Mouse (Mus musculus) left cerebral cortex, adult 6 months (tissue): ENCODE measurements around the gene Gmeb2. TPM values are rescaled to one million over a fixed set of nuclear protein-coding genes. Genes with fewer than 3 reads are reported as not detected.

Experiments used
- long read RNA-seq, 2 experiments: library from polyadenylated mRNA; unstranded; transcript quantifications; one replicate each; pipeline ENCODE4 v2.0.0; 2019 to 2020
- polyA plus RNA-seq: library from polyadenylated mRNA; unstranded; fragments of <200 nt; fragmentation: Nextera tagmentation; gene quantifications from 2 replicates; pipeline ENCODE4 v1.2.3, GENCODE M21; 2021

Gene Gmeb2
- polyA plus RNA-seq, result 1.7 and 4.5 TPM in 2 replicates
- long read RNA-seq, experiment 1, full-length matches to known transcripts, result 4 of 10 reads
- long read RNA-seq, experiment 1, partial matches to known transcripts, result 1 of 10 reads
- long read RNA-seq, experiment 1, other reads (novel, unspliced or antisense), result 5 of 10 reads
- long read RNA-seq, experiment 2, partial matches to known transcripts, result 1 of 3 reads
- long read RNA-seq, experiment 2, other reads (novel, unspliced or antisense), result 2 of 3 reads

GRCm38 (mm10) chr2:181287958-181288350 is at the start of gene Gmeb2:
Gene Gmeb2 (minus strand): TSS chr2:181288035.

GRCm38 (mm10) chr2:181319248-181320102 is 31.6 kb upstream of the Gmeb2 start, which contains the start of gene Rtel1:
Gene Rtel1 (plus strand): TSS chr2:181319739.

GRCm38 (mm10) chr2:181314080-181314810 is 26.4 kb upstream of the Gmeb2 start, which contains the start of gene Stmn3:
Gene Stmn3 (minus strand): TSS chr2:181314500.

GRCm38 (mm10) chr2:181241602-181242313 is 46.1 kb downstream of the Gmeb2 start, which contains the start of gene Helz2:
Gene Helz2 (minus strand): TSS chr2:181242027.

GRCm38 (mm10) chr2:181219538-181220216 is 68.2 kb downstream of the Gmeb2 start, which contains the start of gene Fndc11:
Gene Fndc11 (plus strand): TSS chr2:181220013.

GRCm38 (mm10) chr2:181213021-181213445 is 74.8 kb downstream of the Gmeb2 start, which contains the start of gene Srms:
Gene Srms (minus strand): TSS chr2:181213185.

GRCm38 (mm10) chr2:181202422-181202821 is 85.4 kb downstream of the Gmeb2 start, which contains the start of gene Ptk6:
Gene Ptk6 (minus strand): TSS chr2:181202789.

Other genes with a start within 250 kb of the Gmeb2 start
- gene Chrna4, start 244.5 kb downstream of the Gmeb2 start, polyA plus RNA-seq, result 15.1 and 25.9 TPM in 2 replicates
- gene Kcnq2, start 152.7 kb downstream of the Gmeb2 start, polyA plus RNA-seq, result 23.0 and 89.4 TPM in 2 replicates
- gene Eef1a2, start 131.0 kb downstream of the Gmeb2 start, polyA plus RNA-seq, result 219 and 425 TPM in 2 replicates
- 173 and 211 TPM in 2 replicates for gene Ppdpf, start 100.8 kb downstream of the Gmeb2 start, polyA plus RNA-seq
- gene Ptk6, start 85.2 kb downstream of the Gmeb2 start, polyA plus RNA-seq, result not detected in 2 replicates
- 0.08 and 0.12 TPM in 2 replicates for gene Srms, start 74.8 kb downstream of the Gmeb2 start, polyA plus RNA-seq
- 0.29 and 0.38 TPM in 2 replicates for gene Fndc11, start 68.0 kb downstream of the Gmeb2 start, polyA plus RNA-seq
- 0.16 and 0.29 TPM in 2 replicates for gene Helz2, start 46.0 kb downstream of the Gmeb2 start, polyA plus RNA-seq
- gene Stmn3, start 26.5 kb upstream of the Gmeb2 start, polyA plus RNA-seq, result 1,269 and 1,330 TPM in 2 replicates
- gene Rtel1, start 31.7 kb upstream of the Gmeb2 start, polyA plus RNA-seq, result 2.6 and 3.0 TPM in 2 replicates
- gene Zgpat, start 76.9 kb upstream of the Gmeb2 start, polyA plus RNA-seq, result 20.7 and 23.8 TPM in 2 replicates
- 52.6 and 74.6 TPM in 2 replicates for gene Arfrp1, start 77.4 kb upstream of the Gmeb2 start, polyA plus RNA-seq
- gene Lime1, start 92.0 kb upstream of the Gmeb2 start, polyA plus RNA-seq, result 3.3 and 5.9 TPM in 2 replicates
- 3.4 and 3.7 TPM in 2 replicates for gene Zbtb46, start 171.4 kb upstream of the Gmeb2 start, polyA plus RNA-seq
- gene Abhd16b, start 205.2 kb upstream of the Gmeb2 start, polyA plus RNA-seq, result not detected in 2 replicates
- 95.7 and 115 TPM in 2 replicates for gene Tpd52l2, start 209.1 kb upstream of the Gmeb2 start, polyA plus RNA-seq
- gene Dnajc5, start 232.4 kb upstream of the Gmeb2 start, polyA plus RNA-seq, result 117 and 129 TPM in 2 replicates